Mouse (Mus musculus) thymus, postnatal 14 days (tissue): ENCODE results near the gene Pcolce.
A peak's percentile ranks its signal among the peaks of the same experiment; 100 is the strongest.

Experiments used
- DNase-seq: peaks from one replicate; pipeline ENCODE4 v3.0.0; 2021

Gene Pcolce

GRCm38 (mm10) chr5:137584976-137585375 is 28.6 kb downstream of the Pcolce start:
- peak; percentile 83 for DNase-seq

DNA sequence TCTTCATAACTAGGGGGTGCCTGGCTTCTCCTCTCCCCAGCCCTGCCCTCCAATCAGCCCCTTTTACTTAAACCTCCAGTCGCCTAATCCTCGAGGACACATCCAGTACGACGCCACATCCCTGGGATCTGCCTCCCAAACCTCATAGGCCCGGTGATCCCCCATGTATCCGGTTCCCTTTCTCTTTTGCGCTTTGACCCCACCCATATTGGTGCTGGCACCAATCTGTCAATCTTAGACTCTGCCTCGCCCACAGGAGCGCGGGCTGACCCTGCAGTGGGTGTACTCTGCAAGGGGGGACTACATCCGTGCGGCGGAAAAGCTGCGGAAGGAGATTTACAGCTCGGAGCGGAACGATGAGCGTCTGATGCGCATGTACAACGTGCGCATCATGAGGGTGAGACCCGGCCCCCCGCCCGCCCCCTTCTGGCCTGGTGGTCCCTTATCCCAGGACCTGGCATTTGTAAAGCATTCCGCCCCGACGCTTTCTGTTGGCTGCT is 29.9 kb downstream of the Pcolce start:
- DNase-seq = peak; percentile 63

GRCm38 (mm10) chr5:137582702-137583101 is 30.9 kb downstream of the Pcolce start:
- DNase-seq = no peak

- no peak for DNase-seq
Measured at GRCm38 (mm10) chr5:137580246-137580645, 33.3 kb downstream of the Pcolce start.

DNA sequence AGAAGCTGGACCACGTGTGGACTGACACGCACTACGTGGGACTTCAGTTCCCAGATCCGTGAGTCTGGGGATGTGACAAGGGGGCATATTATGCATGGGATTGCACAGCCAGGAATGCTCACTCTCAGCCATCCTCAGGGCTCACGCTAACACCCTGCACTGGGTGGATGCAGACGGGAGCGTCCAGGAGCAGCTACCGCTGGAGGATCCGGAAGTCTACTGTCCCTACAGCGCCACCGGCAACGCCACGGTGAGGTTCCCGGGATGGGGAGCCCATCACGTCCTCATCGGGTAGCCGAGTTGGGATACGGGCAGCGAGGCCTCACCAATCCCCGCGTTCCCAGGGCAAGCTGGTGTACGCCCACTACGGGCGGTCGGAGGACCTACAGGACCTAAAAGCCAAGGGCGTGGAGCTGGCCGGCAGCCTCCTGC is 39.1 kb downstream of the Pcolce start:
- no peak for DNase-seq

GRCm38 (mm10) chr5:137570691-137571586 is 42.6 kb downstream of the Pcolce start:
- DNase-seq = no peak

DNA sequence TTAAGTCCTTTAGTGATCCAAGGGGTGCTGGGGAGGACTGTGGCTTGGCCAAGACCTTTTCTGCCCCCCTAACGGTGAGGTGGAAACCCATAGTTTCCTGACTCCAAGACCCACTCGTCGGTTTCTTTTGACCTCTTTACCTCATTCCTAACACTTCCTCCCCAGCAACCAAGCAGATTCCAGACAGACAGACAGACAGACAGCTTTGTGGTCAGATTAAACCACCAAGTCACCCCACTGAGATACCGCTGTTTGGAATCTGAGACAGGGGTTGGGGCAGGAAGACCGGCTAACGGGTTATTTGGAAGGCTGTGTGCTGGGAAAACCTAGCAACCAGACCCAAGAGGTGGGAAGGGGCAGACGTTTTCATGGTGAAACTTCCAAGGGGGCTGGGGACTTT is 43.4 kb downstream of the Pcolce start:
- DNase-seq = no peak

- peak; percentile 63 for DNase-seq
Measured at GRCm38 (mm10) chr5:137569665-137570064, 43.9 kb downstream of the Pcolce start, which contains the start of gene Tfr2. TSS of gene Tfr2 (plus strand) at chr5:137569840.

DNA sequence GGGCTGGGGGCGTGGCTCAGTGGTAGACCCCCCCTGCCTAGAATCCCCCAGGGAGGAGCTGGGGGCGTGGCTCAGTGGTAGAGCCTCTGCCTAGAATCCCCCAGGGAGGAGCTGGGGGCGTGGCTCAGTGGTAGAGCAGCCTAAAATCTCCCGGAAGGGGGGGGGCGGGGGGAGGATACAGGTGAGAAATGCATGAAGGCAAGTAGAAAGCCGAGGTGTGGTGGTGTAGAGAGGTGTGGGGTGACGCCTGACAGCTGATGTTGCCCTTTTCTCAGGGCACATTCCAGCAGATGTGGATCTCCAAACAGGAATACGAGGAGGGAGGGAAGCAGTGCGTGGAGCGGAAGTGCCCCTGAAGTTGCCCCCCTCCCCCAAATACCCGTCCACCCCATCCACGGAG is 44.6 kb downstream of the Pcolce start:
- DNase-seq = no peak

GRCm38 (mm10) chr5:137568223-137568798 is 45.3 kb downstream of the Pcolce start:
- no peak for DNase-seq

- DNase-seq = no peak
Measured at GRCm38 (mm10) chr5:137566416-137566815, 47.2 kb downstream of the Pcolce start.

DNA sequence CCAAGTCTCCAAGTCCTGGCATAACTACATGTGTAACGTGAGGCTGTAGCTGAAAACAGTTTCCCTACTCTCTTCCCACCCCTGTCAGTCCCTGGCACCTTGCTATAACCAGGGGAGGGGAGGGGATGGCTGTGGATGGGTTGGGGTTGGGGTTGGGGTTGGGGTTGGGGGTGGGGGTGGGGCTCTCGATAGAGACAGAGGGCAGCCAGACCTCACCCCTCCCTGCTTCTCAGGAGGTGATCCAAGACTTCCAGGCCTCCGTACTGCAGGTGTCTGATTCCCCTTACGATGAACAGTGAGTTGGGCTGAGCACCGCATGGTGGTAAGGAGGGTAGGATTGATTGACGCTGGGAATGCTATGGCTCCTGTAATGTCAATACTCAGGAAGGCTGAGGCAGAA is 47.8 kb downstream of the Pcolce start:
- DNase-seq = no peak

GRCm38 (mm10) chr5:137562965-137563364 is 50.6 kb downstream of the Pcolce start:
- no peak for DNase-seq

DNA sequence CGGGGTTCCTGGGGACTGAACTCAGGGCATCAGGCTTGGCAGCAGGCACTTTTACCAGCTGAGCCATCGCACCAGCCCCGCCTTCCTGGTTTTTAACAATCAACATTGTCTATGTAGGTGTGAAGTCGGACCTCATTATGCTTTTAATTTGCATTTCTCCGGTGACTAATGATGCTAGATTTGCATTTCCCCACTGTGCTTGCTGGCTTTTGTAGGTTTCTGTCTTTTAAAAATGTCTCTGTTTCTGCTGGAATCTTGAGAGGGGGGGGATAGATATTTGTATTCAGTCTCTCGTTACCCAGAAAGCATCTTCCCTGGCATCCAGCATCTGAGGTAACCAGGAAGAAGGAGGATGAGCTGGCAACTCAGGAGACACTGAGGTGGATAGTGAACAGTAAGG is 52.0 kb downstream of the Pcolce start:
- DNase-seq = no peak
